Mouse (Mus musculus) kidney, postnatal 36 days (tissue): ENCODE measurements around the gene Rinl.

Experiments used
- DNase-seq, 2 experiments: peaks; one replicate each; pipeline ENCODE4 v3.0.0; 2021 to 2022; ENCODE audit warnings: mixed read lengths in 2 of 2

The Rinl gene

DNA sequence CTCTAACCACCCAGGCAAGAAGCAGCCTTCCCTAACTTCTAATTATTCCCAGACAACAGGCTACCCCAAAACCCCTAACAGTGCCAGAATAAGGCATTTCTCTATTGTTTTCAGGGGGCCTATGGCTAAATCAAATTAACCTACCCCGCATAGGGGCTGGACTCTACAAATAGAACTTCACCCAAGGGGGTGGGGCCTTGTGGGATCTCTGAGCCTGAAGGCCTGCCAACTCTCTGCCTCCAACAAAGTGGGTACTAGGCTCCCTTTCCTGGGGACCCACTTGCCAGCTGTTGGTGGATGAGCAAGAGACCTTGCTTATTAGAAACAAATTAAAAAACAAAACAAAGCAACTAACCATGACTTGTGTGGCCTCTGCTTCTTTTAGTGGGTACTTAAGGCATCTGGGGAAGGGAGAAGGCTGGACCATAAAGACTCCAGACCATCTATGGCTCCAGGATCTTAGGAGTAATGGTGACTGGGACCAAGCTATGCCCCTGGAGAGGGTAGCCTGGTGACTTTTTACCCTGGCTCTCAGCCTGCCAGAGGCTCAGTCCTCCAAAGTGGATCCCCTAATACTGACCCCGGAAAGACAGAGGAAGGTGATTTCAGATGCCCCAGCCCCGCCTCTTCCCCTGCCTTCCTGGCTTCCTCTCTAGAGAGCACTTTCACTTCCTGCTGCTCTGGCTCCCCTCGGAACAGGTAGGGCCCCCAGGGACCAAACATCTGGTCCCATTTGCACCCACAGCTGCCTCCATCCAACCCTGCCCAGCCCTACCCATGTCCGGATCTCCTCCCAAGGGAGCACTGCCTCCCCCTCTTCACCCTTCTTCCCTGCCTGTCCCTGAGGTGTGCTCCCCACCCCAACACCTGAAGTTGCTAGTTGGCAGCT, at the start of gene Rinl:
Gene Rinl, plus strand, starts transcription at position 663 of the 889 bp plus-strand sequence.
- DNase-seq: peak in 1 of 2 experiments; percentile 19

DNA sequence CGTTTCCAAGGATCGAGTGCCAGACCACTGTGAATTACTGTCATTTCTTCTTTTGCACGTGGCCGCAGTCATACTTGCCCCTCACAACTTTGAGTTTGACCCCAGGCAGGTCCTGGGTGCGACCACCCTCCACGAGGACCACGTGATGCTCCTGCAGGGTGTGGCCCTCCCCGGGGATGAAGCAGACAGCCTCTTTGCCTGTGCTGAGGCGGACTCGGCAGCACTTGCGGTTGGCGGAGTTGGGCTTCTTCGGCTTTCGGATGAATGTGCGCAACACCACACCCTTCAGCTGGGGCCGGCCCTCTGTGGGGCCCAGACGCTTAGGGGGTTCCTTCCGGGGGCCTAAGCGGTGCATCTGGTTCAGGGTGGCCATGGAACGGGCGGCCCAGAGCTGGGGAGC, 48.9 kb upstream of the Rinl start:
- no peak for DNase-seq

GRCm38 (mm10) chr7:28740949-28741348, 47.8 kb upstream of the Rinl start:
- no peak for DNase-seq

DNA sequence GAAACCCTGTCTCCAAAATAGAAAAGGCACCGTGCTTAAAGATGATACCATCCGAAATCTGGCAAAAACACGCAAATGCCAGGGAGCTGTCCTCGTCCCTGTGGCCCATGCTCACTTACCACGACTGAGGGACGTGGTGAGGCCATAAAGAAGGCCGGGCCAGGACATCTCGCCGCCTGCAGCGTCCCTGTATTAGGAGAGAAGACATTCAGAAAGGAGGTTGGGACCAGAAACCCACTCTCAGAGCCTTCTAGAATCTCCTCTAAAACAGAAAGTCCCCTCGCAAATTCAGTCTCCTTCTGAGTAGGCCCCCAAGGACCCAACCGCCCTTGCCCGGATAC, 47.4 kb upstream of the Rinl start:
- peak in 1 of 2 experiments; percentile 16 for DNase-seq

GRCm38 (mm10) chr7:28741709-28742438, 46.9 kb upstream of the Rinl start, which contains the start of the genes Mrps12 and Sars2:
Gene Mrps12, minus strand, starts transcription at chr7:28741820.
Gene Sars2, plus strand, starts transcription at chr7:28741992.
- DNase-seq: peak; percentile 95 to 98

DNA sequence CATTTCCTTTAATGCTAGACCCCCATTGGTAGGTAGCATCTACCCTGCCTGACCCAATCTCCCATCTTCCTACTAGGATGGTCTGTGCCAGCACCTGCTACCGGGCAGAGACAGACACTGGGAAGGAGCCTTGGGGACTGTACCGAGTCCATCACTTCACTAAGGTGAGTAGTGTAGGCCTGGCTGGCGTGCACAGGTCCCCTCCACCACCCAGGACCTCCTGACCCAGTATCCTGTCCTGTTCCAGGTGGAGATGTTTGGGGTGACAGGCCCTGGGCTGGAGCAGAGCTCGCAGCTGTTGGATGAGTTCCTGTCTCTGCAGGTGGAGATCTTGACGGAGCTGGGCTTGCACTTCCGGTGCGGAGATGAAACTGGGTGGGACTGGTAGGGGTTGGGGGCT, 38.8 kb upstream of the Rinl start:
- DNase-seq: no peak

DNA sequence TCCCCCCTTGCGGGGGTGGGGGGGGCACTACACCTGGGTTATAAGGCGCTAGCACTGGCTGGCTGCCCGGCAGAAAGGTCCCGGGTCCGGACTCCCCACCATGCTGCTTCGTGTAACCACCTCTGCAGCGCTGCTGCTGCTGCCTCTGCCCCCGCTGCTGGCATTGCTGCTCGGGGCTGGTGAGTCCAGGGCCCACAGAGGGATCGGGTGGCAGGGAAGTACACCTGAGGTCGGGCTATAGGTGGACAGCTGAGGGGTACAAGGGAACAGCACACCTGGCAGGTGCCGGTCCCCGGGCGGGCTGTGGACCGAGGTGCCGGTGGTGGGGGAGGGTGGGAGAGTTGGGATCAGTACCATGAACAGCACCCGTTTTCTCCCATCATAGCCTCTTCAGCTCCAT, 32.7 kb upstream of the Rinl start, which contains the start of gene Ccer2:
Gene Ccer2, plus strand, starts transcription at position 96 of the 400 bp plus-strand sequence.
- no peak for DNase-seq

GRCm38 (mm10) chr7:28758623-28759022, 30.1 kb upstream of the Rinl start:
- DNase-seq: no peak

DNA sequence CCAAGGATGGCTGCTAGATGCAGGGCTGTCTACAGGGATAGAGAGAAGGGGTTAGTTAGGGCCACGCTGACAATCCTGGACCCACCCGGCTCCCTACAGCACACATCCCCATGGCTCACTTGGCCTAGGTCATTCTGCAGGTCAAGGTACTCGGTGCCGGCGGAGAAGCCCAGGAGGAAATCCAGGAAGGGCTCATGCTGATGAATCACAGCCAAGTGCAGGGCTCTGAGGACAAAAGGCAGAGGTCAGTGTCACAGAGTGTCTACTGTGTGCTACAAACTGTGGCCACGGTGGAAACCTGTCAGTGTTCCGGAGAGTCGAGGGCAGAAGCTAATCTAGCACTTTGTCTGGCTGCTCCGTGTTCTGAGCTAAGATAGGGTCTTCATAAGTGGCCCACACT, 26.9 kb upstream of the Rinl start:
- DNase-seq: peak; percentile 26 to 51

DNA sequence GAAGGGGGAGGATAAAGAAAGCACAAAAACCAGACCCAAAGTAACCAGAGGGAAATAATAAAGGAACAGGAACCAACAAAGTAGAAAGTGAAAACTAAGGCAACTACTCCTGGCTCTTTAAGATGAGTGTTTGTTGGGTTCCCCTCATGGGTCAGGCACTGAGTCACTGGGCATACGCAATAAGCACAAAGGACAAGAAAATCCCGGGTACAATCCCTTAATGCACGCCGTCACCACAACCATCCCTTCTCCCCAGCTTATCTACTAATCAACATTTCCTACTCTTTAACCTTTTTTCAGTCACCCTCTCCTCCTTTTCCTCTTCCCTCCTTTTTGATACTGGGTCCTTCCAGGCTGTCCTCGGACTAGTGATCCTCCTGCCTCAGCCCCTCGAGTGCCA, 23.6 kb upstream of the Rinl start:
- no peak for DNase-seq

GRCm38 (mm10) chr7:28766173-28766879, 22.4 kb upstream of the Rinl start, which contains the start of gene Sirt2:
Gene Sirt2, plus strand, starts transcription at chr7:28766735.
- peak; percentile 97 to 99 for DNase-seq

- DNase-seq: no peak
These were observed 21.9 kb upstream of the Rinl start for GRCm38 (mm10) chr7:28766910-28767309.

DNA sequence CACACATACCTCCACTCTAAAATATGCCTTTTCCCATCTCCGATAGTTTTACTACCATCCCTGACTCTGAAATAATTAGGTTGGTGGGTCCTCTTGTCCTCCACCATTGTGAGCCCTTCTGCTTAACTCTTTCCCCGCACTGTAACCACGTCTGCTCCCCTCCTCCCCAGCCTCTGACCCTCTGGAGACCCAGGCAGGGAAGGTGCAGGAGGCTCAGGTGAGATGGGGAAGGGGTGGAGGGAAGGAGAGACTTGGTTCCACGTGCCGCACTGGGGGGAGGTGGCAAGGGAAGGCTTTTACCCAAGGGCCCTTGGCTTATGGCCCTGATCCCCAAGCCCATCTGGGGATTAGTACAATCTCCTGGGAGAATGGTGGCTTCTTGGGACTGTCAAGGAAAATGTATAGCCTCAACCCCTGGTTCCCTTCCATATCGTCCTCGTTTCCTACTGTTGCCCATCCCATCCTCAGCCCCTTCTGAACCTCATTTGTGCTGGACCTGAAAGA, 21.3 kb upstream of the Rinl start, which contains the start of gene Nfkbib:
Gene Nfkbib, minus strand, starts transcription at position 51 of the 504 bp plus-strand sequence.
- DNase-seq: no peak

GRCm38 (mm10) chr7:28769414-28769958, 19.3 kb upstream of the Rinl start:
- DNase-seq: no peak

DNA sequence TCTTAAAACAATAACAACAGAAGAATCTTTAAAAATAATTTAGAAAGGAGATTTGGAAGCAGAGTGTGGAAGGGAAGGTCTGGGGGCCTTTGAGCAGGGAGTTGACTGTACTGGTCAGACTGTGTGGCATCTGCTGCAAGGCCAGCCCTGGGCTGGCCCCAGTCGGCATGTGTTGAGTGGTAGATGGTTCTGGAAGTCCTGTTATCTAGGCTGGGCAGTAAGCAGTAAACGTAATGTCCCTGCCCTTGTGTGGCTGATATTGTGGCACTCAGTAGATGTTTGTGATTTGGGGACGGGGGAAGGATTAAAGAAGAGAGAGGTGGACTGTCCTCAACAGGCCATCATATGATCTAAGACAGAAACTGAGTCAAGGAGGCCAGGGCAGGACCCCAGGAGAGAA, 18.5 kb upstream of the Rinl start:
- DNase-seq: no peak

DNA sequence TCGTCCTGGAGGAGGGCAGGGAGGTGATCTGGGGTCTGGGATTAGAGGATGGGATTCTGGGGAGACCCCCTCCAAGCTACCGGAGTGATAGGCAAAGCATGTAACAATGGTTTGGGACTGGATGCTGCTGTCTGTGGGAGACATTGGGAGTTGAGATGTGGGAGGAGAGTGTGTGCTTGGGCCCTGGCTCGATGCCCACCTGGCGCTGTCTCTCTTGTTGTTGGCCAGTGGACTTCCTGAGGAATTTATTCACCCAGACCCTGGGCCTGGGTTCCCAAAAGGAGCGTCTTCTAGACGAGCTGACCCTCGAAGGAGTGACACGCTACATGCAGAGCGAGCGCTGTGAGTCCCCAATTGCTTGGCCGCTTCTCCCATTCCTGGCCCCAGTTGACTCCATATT, 16.9 kb upstream of the Rinl start:
- peak; percentile 27 to 58 for DNase-seq

- DNase-seq: no peak
These were observed 15.6 kb upstream of the Rinl start for GRCm38 (mm10) chr7:28773163-28773562.

DNA sequence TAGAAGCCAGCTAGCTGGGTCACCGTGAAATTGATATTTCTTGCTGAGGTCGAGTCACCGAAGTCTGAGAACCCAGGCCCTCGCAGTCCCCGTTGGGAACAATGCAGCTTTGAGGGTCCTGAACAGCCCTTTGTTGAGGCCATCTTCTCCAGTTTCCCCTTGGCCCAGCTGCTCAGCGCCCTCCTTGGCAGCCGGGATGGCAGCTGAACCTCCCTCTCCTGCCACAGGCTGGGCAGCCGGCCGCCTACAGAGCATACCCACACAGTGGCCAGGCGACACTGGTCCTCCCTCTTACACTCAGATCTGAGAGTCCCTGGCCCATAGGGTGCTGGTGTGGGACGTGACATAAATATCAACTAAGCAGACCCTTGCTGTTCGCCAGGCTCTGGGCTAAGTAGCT, 14.6 kb upstream of the Rinl start:
- no peak for DNase-seq

- DNase-seq: no peak
These were observed 13.6 kb upstream of the Rinl start for GRCm38 (mm10) chr7:28775129-28775528.

DNA sequence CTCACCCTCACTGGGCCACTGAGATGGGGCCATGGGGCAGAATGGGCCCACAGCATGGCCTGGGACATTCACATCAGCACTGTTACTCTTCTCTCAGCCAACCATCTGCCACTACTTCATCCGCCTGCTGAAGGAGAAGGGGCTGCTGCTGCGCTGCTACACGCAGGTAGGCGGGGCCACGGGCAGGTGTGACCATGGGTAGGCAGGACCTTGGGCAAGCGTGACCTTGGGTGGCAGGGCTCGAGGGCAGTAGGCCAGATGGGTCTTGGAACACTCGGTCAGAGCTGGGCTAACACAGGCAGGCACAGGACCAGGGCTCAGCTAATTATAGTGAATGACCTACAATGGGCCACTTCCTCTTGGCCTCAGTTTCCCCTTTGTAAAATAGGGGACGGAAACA, 9.9 kb upstream of the Rinl start:
- no peak for DNase-seq

DNA sequence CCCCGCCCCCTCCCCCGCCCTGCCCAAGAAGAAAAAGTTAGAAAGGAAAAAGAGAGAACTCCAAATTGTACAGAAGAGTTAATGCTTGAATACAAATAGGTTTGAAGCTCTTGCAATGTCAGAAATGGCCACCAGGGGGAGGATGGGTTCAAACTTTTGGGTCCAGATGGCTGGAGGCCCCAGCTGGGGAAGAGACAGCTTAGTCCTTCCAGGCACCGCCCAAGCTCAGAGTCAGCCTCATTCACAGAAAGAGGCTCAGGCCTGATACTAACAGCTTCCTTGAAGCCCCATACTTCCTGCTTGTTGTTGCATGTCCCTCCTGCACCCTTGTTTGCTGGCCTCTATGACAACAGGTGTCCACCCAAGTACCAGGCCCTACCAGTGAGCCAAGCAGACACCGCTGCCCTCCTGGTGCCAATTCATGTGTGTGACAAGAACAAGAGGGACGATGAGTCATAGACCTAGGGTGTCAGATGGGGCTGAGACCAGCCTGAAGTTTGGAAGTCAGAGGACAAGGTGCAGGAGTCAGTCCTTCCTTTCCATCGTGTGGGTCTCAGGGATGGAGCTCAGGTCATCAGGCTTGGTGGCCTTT, 8.6 kb upstream of the Rinl start:
- DNase-seq: peak; percentile 83 to 94

DNA sequence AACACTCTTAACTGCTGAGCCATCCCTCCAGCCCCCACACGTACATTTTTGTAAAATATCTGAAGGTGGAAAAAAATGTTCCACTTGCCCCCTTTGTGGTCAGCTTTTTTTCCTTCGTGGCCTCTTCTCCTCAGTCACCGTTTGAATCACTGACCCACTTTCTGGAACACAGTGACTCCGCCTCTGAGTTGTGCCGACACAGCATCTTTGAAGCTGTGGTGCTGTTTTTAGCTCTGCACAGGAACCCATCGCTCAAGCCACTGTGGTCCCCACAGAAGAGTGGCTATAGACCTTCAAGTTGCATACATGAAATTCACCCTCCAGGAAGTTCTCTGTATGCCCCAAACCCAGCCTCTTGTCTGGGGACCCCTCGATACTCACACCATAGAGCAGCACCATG, 7.9 kb upstream of the Rinl start:
- peak in 1 of 2 experiments; percentile 38 for DNase-seq
